Mouse (Mus musculus) hindbrain, embryonic 11.5 days (tissue): ENCODE data around the gene Fgg. TPM values are rescaled to one million over a fixed set of nuclear protein-coding genes. Genes with fewer than 3 reads are reported as not detected.

Source experiments
- ATAC-seq: fragments of 200-750 bp; cut with Nextera tagmentation; 2 replicates; pipeline ENCODE4 v1.8.0; 2017; ENCODE audit warnings: mild to moderate bottlenecking, moderate TSS enrichment, moderate library complexity; ENCODE audit not compliant: low FRiP score
- DNase-seq: peaks from one replicate; pipeline ENCODE4 v3.0.0-alpha.2; 2015; ENCODE audit warnings: low spot score
- H3K27ac ChIP-seq: fragments of 300-500 bp; sonication (generic); 2 replicates; pipeline ENCODE4 v1.5.1; 2014; ENCODE audit warnings: mild to moderate bottlenecking, low read depth, low read length
- H3K27me3 ChIP-seq: fragments of 300-500 bp; sonication (generic); 2 replicates; pipeline ENCODE4 v1.6.1; 2014; ENCODE audit warnings: mild to moderate bottlenecking, low read length, moderate library complexity, mixed read lengths; ENCODE audit not compliant: control insufficient read depth, insufficient read depth
- H3K36me3 ChIP-seq: fragments of 300-500 bp; sonication (generic); 2 replicates; pipeline ENCODE4 v1.6.1; 2014; ENCODE audit warnings: mild to moderate bottlenecking, low read length, moderate library complexity, mixed read lengths; ENCODE audit not compliant: control insufficient read depth, insufficient read depth
- H3K4me1 ChIP-seq: fragments of 300-500 bp; sonication (generic); replicated peaks from 2 replicates; pipeline ENCODE4 v1.6.1; 2014; ENCODE audit warnings: low read length, mixed read lengths; ENCODE audit not compliant: control insufficient read depth, insufficient read depth
- H3K4me2 ChIP-seq: fragments of 300-500 bp; sonication (generic); replicated peaks from 2 replicates; pipeline ENCODE4 v1.6.1; 2014; ENCODE audit warnings: mild to moderate bottlenecking, low read depth, low read length
- H3K4me3 ChIP-seq: fragments of 300-500 bp; sonication (generic); 2 replicates; pipeline ENCODE4 v1.5.1; 2014; ENCODE audit warnings: low read depth, low read length
- H3K9ac ChIP-seq: fragments of 300-500 bp; sonication (generic); 2 replicates; pipeline ENCODE4 v1.6.1; 2014; ENCODE audit warnings: low read depth, low read length
- H3K9me3 ChIP-seq: fragments of 300-500 bp; sonication (generic); 2 replicates; pipeline ENCODE4 v1.6.1; 2016; ENCODE audit warnings: low read length; ENCODE audit not compliant: control insufficient read depth
- WGBS: fragments of 180-500 bp; shearing (Covaris S2); extraction: QIAGEN DNeasy Blood & Tissue Kit; methylation state at CpG from one replicate; pipeline ENCODE4 v1.1.7; 2014; 5-methylcytosine and 5-hydroxymethylcytosine counted together
- polyA plus RNA-seq: library from polyadenylated mRNA; unstranded; fragments of >200 nt; fragmentation: Nextera tagmentation; extraction: Ambion mirVana; gene quantifications from 2 replicates; pipeline ENCODE4 v1.2.1, GENCODE M21; 2014

Gene Fgg
- polyA plus RNA-seq = not detected in 2 replicates

GRCm38 (mm10) chr3:83007557-83007956 lies at the start of gene Fgg:
Fgg (plus strand) TSS chr3:83007724.
- no peaks in the 10 kb centered on the region for H3K4me1 ChIP-seq
- ATAC-seq (no peak), DNase-seq (no peak)
- no peaks in the 10 kb centered on the region for H3K27me3 ChIP-seq
- no peak within 1 kb of the TSS for H3K4me3 ChIP-seq
- no peaks in the 10 kb centered on the region for H3K36me3 ChIP-seq
- H3K4me2 ChIP-seq = no peak within 1 kb of the TSS
- 56% methylated on average over 7 of the region's 7 CpGs for WGBS
- no peak within 1 kb of the TSS for H3K9ac ChIP-seq
- H3K9me3 ChIP-seq = no peaks in the 10 kb centered on the region
- H3K27ac ChIP-seq = no peak within 1 kb of the TSS

- Histone ChIP-seq H3K27ac (no peak overlapping the region), H3K4me2 (no peak overlapping the region)
- 87% methylated on average over 3 of the region's 3 CpGs for WGBS
Observed at GRCm38 (mm10) chr3:82971046-82971445, 36.5 kb upstream of the Fgg start.

GRCm38 (mm10) chr3:82980818-82981217 lies 26.7 kb upstream of the Fgg start:
- no peak for DNase-seq
- Histone ChIP-seq H3K9me3 (no peaks in the 10 kb centered on the region), H3K27me3 (no peaks in the 10 kb centered on the region), H3K9ac (no peak overlapping the region), H3K27ac (no peak overlapping the region), H3K4me2 (no peak overlapping the region), H3K36me3 (no peaks in the 10 kb centered on the region), H3K4me3 (no peak overlapping the region), H3K4me1 (no peaks in the 10 kb centered on the region)
- WGBS = 75% methylated on average over 6 of the region's 6 CpGs
- ATAC-seq = no peak

More at GRCm38 (mm10) chr3:82971046-82971445, 36.5 kb upstream of the Fgg start:
- no peaks in the 10 kb centered on the region for H3K9me3 ChIP-seq
- no peak for ATAC-seq
- no peaks in the 10 kb centered on the region for H3K27me3 ChIP-seq
- H3K4me3 ChIP-seq = no peak overlapping the region
- H3K9ac ChIP-seq = no peak overlapping the region
- H3K36me3 ChIP-seq = no peaks in the 10 kb centered on the region
- H3K4me1 ChIP-seq = no peaks in the 10 kb centered on the region
- DNase-seq = no peak

- Histone ChIP-seq H3K4me2 (no peak overlapping the region), H3K4me1 (no peaks in the 10 kb centered on the region), H3K27ac (no peak overlapping the region), H3K9me3 (no peaks in the 10 kb centered on the region), H3K36me3 (no peaks in the 10 kb centered on the region), H3K9ac (no peak overlapping the region), H3K4me3 (no peak overlapping the region), H3K27me3 (no peaks in the 10 kb centered on the region)
- DNase-seq (no peak), ATAC-seq (no peak)
- WGBS = 82% methylated on average over 8 of the region's 8 CpGs
Observed at GRCm38 (mm10) chr3:82981861-82982260, 25.7 kb upstream of the Fgg start.

GRCm38 (mm10) chr3:82984840-82985239 lies 22.7 kb upstream of the Fgg start:
- Histone ChIP-seq H3K9ac (no peak overlapping the region), H3K4me3 (no peak overlapping the region), H3K36me3 (no peaks in the 10 kb centered on the region), H3K4me2 (no peak overlapping the region), H3K9me3 (no peaks in the 10 kb centered on the region), H3K27ac (no peak overlapping the region), H3K4me1 (no peaks in the 10 kb centered on the region), H3K27me3 (no peaks in the 10 kb centered on the region)
- DNase-seq (no peak), ATAC-seq (no peak)
- 80% methylated on average over 2 of the region's 2 CpGs for WGBS

GRCm38 (mm10) chr3:82991963-82992362 lies 15.6 kb upstream of the Fgg start:
- no peak overlapping the region for H3K4me2 ChIP-seq
- no peak for DNase-seq
- 85% methylated on average over 12 of the region's 12 CpGs for WGBS

GRCm38 (mm10) chr3:82992956-82993355 lies 14.6 kb upstream of the Fgg start:
- H3K4me3 ChIP-seq = no peak overlapping the region
- H3K4me1 ChIP-seq = peaks cover 6% of the 10 kb centered on the region; the same call in 1 of the 2 replicates
- ATAC-seq = no peak
- H3K9ac ChIP-seq = no peak overlapping the region
- no peaks in the 10 kb centered on the region for H3K9me3 ChIP-seq
- H3K4me2 ChIP-seq = no peak overlapping the region
- peaks cover 2% of the 10 kb centered on the region; the same call in 1 of the 2 replicates for H3K27me3 ChIP-seq
- DNase-seq = no peak
- H3K27ac ChIP-seq = no peak overlapping the region
- 90% methylated on average over 6 of the region's 6 CpGs for WGBS
- no peaks in the 10 kb centered on the region for H3K36me3 ChIP-seq

More at GRCm38 (mm10) chr3:82991963-82992362, 15.6 kb upstream of the Fgg start:
- no peak overlapping the region for H3K9ac ChIP-seq
- H3K36me3 ChIP-seq = no peaks in the 10 kb centered on the region
- H3K4me1 ChIP-seq = peaks cover 6% of the 10 kb centered on the region; the same call in 1 of the 2 replicates
- H3K27me3 ChIP-seq = no peaks in the 10 kb centered on the region
- no peaks in the 10 kb centered on the region for H3K9me3 ChIP-seq
- no peak overlapping the region for H3K27ac ChIP-seq
- no peak overlapping the region for H3K4me3 ChIP-seq
- ATAC-seq = no peak

- H3K4me3 ChIP-seq = no peak overlapping the region
- no peak overlapping the region for H3K27ac ChIP-seq
- 2% methylated on average over 24 of the region's 24 CpGs for WGBS
- no peaks in the 10 kb centered on the region for H3K9me3 ChIP-seq
- H3K4me1 ChIP-seq = peaks cover 6% of the 10 kb centered on the region; the same call in 1 of the 2 replicates
- peak overlapping the region; percentile 47 for H3K4me2 ChIP-seq
- H3K27me3 ChIP-seq = peaks cover 2% of the 10 kb centered on the region; the same call in 1 of the 2 replicates
- peak overlapping the region; percentile 34; the same call in 1 of the 2 replicates for H3K9ac ChIP-seq
- ATAC-seq = peak; percentile 69
- H3K36me3 ChIP-seq = no peaks in the 10 kb centered on the region
- DNase-seq = peak; percentile 80
Observed at GRCm38 (mm10) chr3:82995368-82995767, 12.2 kb upstream of the Fgg start.

- Histone ChIP-seq H3K4me2 (no peak overlapping the region), H3K4me1 (peaks cover 6% of the 10 kb centered on the region; the same call in 1 of the 2 replicates), H3K4me3 (no peak overlapping the region), H3K27me3 (peaks cover 2% of the 10 kb centered on the region; the same call in 1 of the 2 replicates), H3K27ac (no peak overlapping the region), H3K36me3 (no peaks in the 10 kb centered on the region), H3K9ac (no peak overlapping the region), H3K9me3 (no peaks in the 10 kb centered on the region)
- DNase-seq (no peak), ATAC-seq (no peak)
- 78% methylated on average over 3 of the region's 3 CpGs for WGBS
Observed at GRCm38 (mm10) chr3:82996656-82997055, 10.9 kb upstream of the Fgg start.
